Mouse (Mus musculus) G1E (cell line): ENCODE measurements around the gene Npr3.

Experiments
- CTCF ChIP-seq: IDR thresholded peaks from 2 replicates; pipeline ENCODE4 v1.5.1; 2012; ENCODE audit warnings: low read depth, low read length, inconsistent platforms, mixed read lengths
- TAL1 ChIP-seq: conservative IDR thresholded peaks from 2 replicates; pipeline ENCODE4 v1.6.1; 2012; ENCODE audit warnings: low read depth, low read length, inconsistent platforms, mixed read lengths

DNA sequence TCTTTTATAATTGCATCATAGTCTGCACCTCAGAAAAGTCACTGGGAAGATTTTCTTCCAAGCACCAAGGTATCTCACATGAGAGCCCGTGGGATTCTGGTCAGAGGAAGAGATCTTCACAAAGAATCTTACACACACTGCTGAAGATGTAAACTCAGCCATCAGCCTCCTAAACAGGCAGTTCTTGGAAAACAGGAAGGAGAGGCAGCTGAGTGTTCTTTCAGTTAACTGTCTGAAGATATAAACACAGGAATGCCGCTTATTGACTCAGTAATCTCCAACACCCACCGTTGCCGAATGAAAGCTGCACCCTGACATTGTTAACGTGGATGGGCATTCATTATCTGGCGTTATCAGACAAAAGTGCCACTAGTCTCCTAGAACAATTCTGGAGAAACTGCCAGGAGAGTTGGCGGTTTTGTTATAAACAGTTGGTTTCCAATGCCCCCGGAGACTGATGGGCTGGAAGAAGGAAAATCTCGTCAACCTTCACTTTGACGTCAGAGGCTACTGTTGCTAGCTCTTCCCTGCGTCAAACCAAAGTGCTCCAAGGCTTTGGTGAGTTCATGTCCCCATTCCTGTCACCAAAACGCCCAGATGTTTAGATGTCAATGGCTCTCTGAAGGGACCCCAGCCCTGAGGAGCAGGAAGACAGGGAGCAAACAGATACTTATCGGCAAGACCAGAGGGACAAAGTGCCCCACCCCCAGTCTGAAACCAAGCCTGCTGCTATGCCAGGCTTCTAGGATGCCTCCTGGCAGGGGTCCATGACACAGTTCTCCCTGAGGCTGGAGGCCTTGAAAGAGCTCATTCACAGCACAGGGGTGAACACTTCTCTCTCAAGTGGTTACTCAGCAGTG is 105.0 kb downstream of the Npr3 start:
- TF ChIP-seq CTCF (no peak), TAL1 (no peak)
